Mouse (Mus musculus): ENCODE measurements around the gene Pacrg.

Pacrg gene

GRCm38 (mm10) chr17:10374316-10374715 lies 465.8 kb downstream of the Pacrg start:
- DNase-seq (ENCODE audit: low spot score in 2 of 2): no peak

GRCm38 (mm10) chr17:10373727-10374126 lies 466.4 kb downstream of the Pacrg start:
- no peak for DNase-seq (ENCODE audit: low spot score in 2 of 2)

GRCm38 (mm10) chr17:10372001-10372785 lies 467.9 kb downstream of the Pacrg start:
- no peak for DNase-seq (ENCODE audit: low spot score in 2 of 2)

GRCm38 (mm10) chr17:10371472-10371871 lies 468.6 kb downstream of the Pacrg start:
- DNase-seq (ENCODE audit: low spot score in 2 of 2): no peak

GRCm38 (mm10) chr17:10370660-10371130 lies 469.4 kb downstream of the Pacrg start:
- DNase-seq (ENCODE audit: low spot score in 2 of 2): no peak

GRCm38 (mm10) chr17:10369961-10370659 lies 470.0 kb downstream of the Pacrg start:
- DNase-seq (ENCODE audit: low spot score in 2 of 2): no peak

GRCm38 (mm10) chr17:10367044-10367443 lies 473.1 kb downstream of the Pacrg start:
- DNase-seq (ENCODE audit: low spot score in 2 of 2): no peak

- DNase-seq (ENCODE audit: low spot score in 2 of 2): no peak
These were observed 473.5 kb downstream of the Pacrg start for GRCm38 (mm10) chr17:10366577-10366976.

GRCm38 (mm10) chr17:10365501-10366482 lies 474.3 kb downstream of the Pacrg start:
- no peak for DNase-seq (ENCODE audit: low spot score in 2 of 2)

GRCm38 (mm10) chr17:10363151-10363550 lies 477.0 kb downstream of the Pacrg start:
- DNase-seq (ENCODE audit: low spot score in 2 of 2): no peak

GRCm38 (mm10) chr17:10361882-10362291 lies 478.2 kb downstream of the Pacrg start:
- DNase-seq (ENCODE audit: low spot score in 2 of 2): no peak

- DNase-seq (ENCODE audit: low spot score in 2 of 2): no peak
These were observed 479.4 kb downstream of the Pacrg start for GRCm38 (mm10) chr17:10360738-10361137.

- no peak for DNase-seq (ENCODE audit: low spot score in 2 of 2)
These were observed 480.6 kb downstream of the Pacrg start for GRCm38 (mm10) chr17:10359466-10359865.

- DNase-seq (ENCODE audit: low spot score in 2 of 2): no peak
These were observed 482.8 kb downstream of the Pacrg start for GRCm38 (mm10) chr17:10357348-10357747.

GRCm38 (mm10) chr17:10356294-10356693 lies 483.8 kb downstream of the Pacrg start:
- no peak for DNase-seq (ENCODE audit: low spot score in 2 of 2)

- no peak for DNase-seq (ENCODE audit: low spot score in 2 of 2)
These were observed 484.4 kb downstream of the Pacrg start for GRCm38 (mm10) chr17:10355746-10356145.

Data from natural killer cell, adult 2 months (primary cell).